Mouse (Mus musculus) myocyte (in vitro differentiated cells): ENCODE data around the gene Pak1. TPM values are rescaled to one million over a fixed set of nuclear protein-coding genes. Genes with fewer than 3 reads are reported as not detected.
"Not testable (repeated sequence)": the region's sequence is repeated elsewhere in the genome, so short reads cannot be mapped to it uniquely, and the experiment has no call there.

Source experiments
- H3K27me3 ChIP-seq: one replicate; pipeline ENCODE4 v1.6.1; 2011; ENCODE audit not compliant: control insufficient read depth, insufficient read depth, insufficient read length
- H3K36me3 ChIP-seq: one replicate; pipeline ENCODE4 v1.6.1; 2011; ENCODE audit not compliant: control insufficient read depth, insufficient read depth
- H3K4me2 ChIP-seq: one replicate; pipeline ENCODE4 v1.6.1; 2011; ENCODE audit warnings: low read depth, control low read depth
- H3K4me3 ChIP-seq: one replicate; pipeline ENCODE4 v1.5.1; 2011; ENCODE audit warnings: mild to moderate bottlenecking, control low read depth, moderate library complexity
- H3K79me2 ChIP-seq: one replicate; pipeline ENCODE4 v1.6.1; 2011; ENCODE audit not compliant: control insufficient read depth, insufficient read depth
- H3ac ChIP-seq: one replicate; pipeline ENCODE4 v1.6.1; 2011; ENCODE audit not compliant: control insufficient read depth, insufficient read length
- CEBPB ChIP-seq: IDR thresholded peaks from 2 replicates; pipeline ENCODE4 v1.6.1; 2011; ENCODE audit warnings: mild to moderate bottlenecking, moderate library complexity; ENCODE audit not compliant: poor library complexity, insufficient read depth, severe bottlenecking
- E2F4 ChIP-seq: IDR thresholded peaks from one replicate; pipeline ENCODE4 v1.6.1; 2011; ENCODE audit warnings: mild to moderate bottlenecking, control low read depth, moderate library complexity; ENCODE audit not compliant: insufficient read depth
- MAX ChIP-seq: IDR thresholded peaks from one replicate; pipeline ENCODE4 v1.6.1; 2011; ENCODE audit warnings: low read depth, mild to moderate bottlenecking, control low read depth
- MYOD1 ChIP-seq, 3 experiments: IDR thresholded peaks; one replicate each; pipeline ENCODE4 v1.6.1; 2011; ENCODE audit warnings: control low read depth in 2 of 3, low read depth in 2 of 3, mild to moderate bottlenecking in 2 of 3, moderate library complexity in 1 of 3; ENCODE audit not compliant: insufficient read length in 2 of 3, control insufficient read depth in 1 of 3
- MYOG ChIP-seq, 3 experiments: IDR thresholded peaks; one replicate each; pipeline ENCODE4 v1.6.1; 2011; ENCODE audit warnings: control low read depth in 2 of 3, low read depth in 2 of 3, mild to moderate bottlenecking in 2 of 3; ENCODE audit not compliant: insufficient read length in 2 of 3, control insufficient read depth in 1 of 3, insufficient read depth in 1 of 3
- POLR2A ChIP-seq: IDR thresholded peaks from one replicate; pipeline ENCODE4 v1.6.1; 2011; ENCODE audit warnings: low read depth, mild to moderate bottlenecking, control low read depth, moderate library complexity; ENCODE audit not compliant: insufficient read length
- POLR2AphosphoS2 ChIP-seq: IDR thresholded peaks from one replicate; pipeline ENCODE4 v1.6.1; 2011; ENCODE audit warnings: low read depth, control low read depth; ENCODE audit not compliant: insufficient read length
- REST ChIP-seq: IDR thresholded peaks from one replicate; pipeline ENCODE4 v1.6.1; 2011; ENCODE audit warnings: mild to moderate bottlenecking, control low read depth, moderate library complexity; ENCODE audit not compliant: insufficient read depth, insufficient read length
- SRF ChIP-seq: IDR thresholded peaks from one replicate; pipeline ENCODE4 v1.6.1; 2011; ENCODE audit warnings: low read depth; ENCODE audit not compliant: control insufficient read depth, insufficient read length
- TCF12 ChIP-seq: IDR thresholded peaks from one replicate; pipeline ENCODE4 v1.6.1; 2011; ENCODE audit warnings: mild to moderate bottlenecking, control low read depth; ENCODE audit not compliant: poor library complexity, insufficient read depth, severe bottlenecking
- TCF3 ChIP-seq: IDR thresholded peaks from one replicate; pipeline ENCODE4 v1.6.1; 2011; ENCODE audit warnings: low read depth, control low read depth; ENCODE audit not compliant: insufficient read length
- USF1 ChIP-seq: IDR thresholded peaks from one replicate; pipeline ENCODE4 v1.6.1; 2011; ENCODE audit warnings: low read depth, mild to moderate bottlenecking, control low read depth, moderate library complexity
- polyA plus RNA-seq: library from polyadenylated mRNA; unstranded; fragments of >200 nt; fragmentation: generic; extraction: Trizol; gene quantifications from one replicate; pipeline ENCODE4 v1.2.1, GENCODE M21; 2012; ENCODE audit warnings: missing spikeins

The Pak1 gene
- polyA plus RNA-seq, 1 experiment: 33.2 TPM

- Histone ChIP-seq H3K4me2 (no peak overlapping the region), H3K4me3 (no peak overlapping the region), H3ac (no peak overlapping the region), H3K27me3 (no peaks in the 10 kb centered on the region), H3K36me3 (no peaks in the 10 kb centered on the region), H3K79me2 (peaks cover 65% of the 10 kb centered on the region)
- TF ChIP-seq MYOD1 (IDR thresholded peaks at IDR 0.05; ENCODE audit: control insufficient read depth in 1 of 3, insufficient read length in 2 of 3, low read depth in 2 of 3) (no peak), REST (no peak), POLR2A (no peak), CEBPB (no peak), MYOG (IDR thresholded peaks at IDR 0.05; ENCODE audit: control insufficient read depth in 1 of 3, insufficient read depth in 1 of 3, insufficient read length in 2 of 3, low read depth in 2 of 3) (no peak)
Observed at GRCm38 (mm10) chr7:97846539-97846938, 58.2 kb downstream of the Pak1 start.

GRCm38 (mm10) chr7:97849557-97849956 is 61.2 kb downstream of the Pak1 start:
- H3K36me3 ChIP-seq, H3K4me2 ChIP-seq, H3K4me3 ChIP-seq, H3ac ChIP-seq, H3K27me3 ChIP-seq: not testable (repeated sequence)
- H3K79me2 ChIP-seq: peaks cover 44% of the 10 kb centered on the region

GRCm38 (mm10) chr7:97850331-97850730 is 62.0 kb downstream of the Pak1 start:
- no peaks in the 10 kb centered on the region for H3K27me3 ChIP-seq
- no peak overlapping the region for H3K4me3 ChIP-seq
- H3K36me3 ChIP-seq: no peaks in the 10 kb centered on the region
- TF ChIP-seq MYOD1 (IDR thresholded peaks at IDR 0.05; ENCODE audit: control insufficient read depth in 1 of 3, insufficient read length in 2 of 3, low read depth in 2 of 3) (no peak), MAX (no peak), USF1 (no peak), MYOG (IDR thresholded peaks at IDR 0.05; ENCODE audit: control insufficient read depth in 1 of 3, insufficient read depth in 1 of 3, insufficient read length in 2 of 3, low read depth in 2 of 3) (no peak), REST (no peak), E2F4 (no peak), SRF (no peak), POLR2AphosphoS2 (no peak), TCF12 (no peak), TCF3 (no peak)
- no peak overlapping the region for H3K4me2 ChIP-seq
- H3K79me2 ChIP-seq: peaks cover 37% of the 10 kb centered on the region
- H3ac ChIP-seq: no peak overlapping the region

- H3K4me3 ChIP-seq: no peak overlapping the region
- H3K36me3 ChIP-seq: peaks cover 4% of the 10 kb centered on the region
- TF ChIP-seq POLR2A: no peak
- H3ac ChIP-seq: no peak overlapping the region
- H3K79me2 ChIP-seq: no peaks in the 10 kb centered on the region
- no peak overlapping the region for H3K4me2 ChIP-seq
- H3K27me3 ChIP-seq: no peaks in the 10 kb centered on the region
Observed at GRCm38 (mm10) chr7:97863512-97863911, 75.2 kb downstream of the Pak1 start.

- Histone ChIP-seq H3K4me2 (no peak overlapping the region), H3K27me3 (no peaks in the 10 kb centered on the region), H3K36me3 (peaks cover 8% of the 10 kb centered on the region), H3ac (no peak overlapping the region), H3K79me2 (no peaks in the 10 kb centered on the region), H3K4me3 (no peak overlapping the region)
- peak in 2 of 3 experiments; percentile 38 to 39 for TF ChIP-seq MYOD1 (IDR thresholded peaks at IDR 0.05; ENCODE audit: control insufficient read depth in 1 of 3, insufficient read length in 2 of 3, low read depth in 2 of 3)
- peak in 1 of 3 experiments; percentile 67 for TF ChIP-seq MYOG (IDR thresholded peaks at IDR 0.05; ENCODE audit: control insufficient read depth in 1 of 3, insufficient read depth in 1 of 3, insufficient read length in 2 of 3, low read depth in 2 of 3)
- 0 out of 2 replicates have a peak, but pooled peaks have one; percentile 22 for TF ChIP-seq CEBPB
- TF ChIP-seq MAX: no peak
Observed at GRCm38 (mm10) chr7:97864531-97864930, 76.2 kb downstream of the Pak1 start.

- no peaks in the 10 kb centered on the region for H3K79me2 ChIP-seq
- TF ChIP-seq MYOD1 (IDR thresholded peaks at IDR 0.05; ENCODE audit: control insufficient read depth in 1 of 3, insufficient read length in 2 of 3, low read depth in 2 of 3): no peak
- TF ChIP-seq E2F4: no peak
- no peak for TF ChIP-seq REST
- no peak for TF ChIP-seq POLR2A
- TF ChIP-seq MYOG (IDR thresholded peaks at IDR 0.05; ENCODE audit: control insufficient read depth in 1 of 3, insufficient read depth in 1 of 3, insufficient read length in 2 of 3, low read depth in 2 of 3): no peak
- no peak for TF ChIP-seq TCF3
- TF ChIP-seq MAX: no peak
- no peak for TF ChIP-seq USF1
- no peak for TF ChIP-seq TCF12
- TF ChIP-seq CEBPB: no peak
- no peak for TF ChIP-seq SRF
- TF ChIP-seq POLR2AphosphoS2: no peak
- no peak overlapping the region for H3ac ChIP-seq
- peaks cover 17% of the 10 kb centered on the region for H3K36me3 ChIP-seq
- H3K4me3 ChIP-seq: no peak overlapping the region
- no peaks in the 10 kb centered on the region for H3K27me3 ChIP-seq
- no peak overlapping the region for H3K4me2 ChIP-seq
Observed at GRCm38 (mm10) chr7:97867866-97868265, 79.5 kb downstream of the Pak1 start.
